Mouse (Mus musculus) heart, adult 11 months (tissue): ENCODE measurements around the gene Sgcg.

ENCODE experiments used
- DNase-seq: peaks from one replicate; pipeline ENCODE4 v3.0.0; 2022

Sgcg gene

DNA sequence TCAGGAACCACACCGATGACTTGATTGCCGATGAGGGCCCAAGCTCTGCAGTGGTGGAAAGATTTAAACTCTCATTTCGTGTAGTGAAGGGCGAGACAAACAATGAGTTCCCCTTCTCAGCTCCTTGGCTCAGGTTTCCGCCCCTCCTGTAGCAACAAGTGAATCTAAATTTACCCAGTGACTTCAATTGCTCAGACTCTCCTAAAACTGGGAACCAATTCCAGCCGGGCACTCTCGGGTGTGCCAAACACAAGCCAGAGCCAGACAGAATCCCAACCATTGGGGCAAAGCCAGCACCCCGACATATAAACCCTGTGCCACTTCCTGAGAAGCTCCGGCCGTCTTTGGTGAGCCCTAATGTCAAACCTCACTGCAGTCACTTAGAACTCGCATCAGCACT is at the start of gene Sgcg:
Gene Sgcg, minus strand, starts transcription at position 139 of the 400 bp plus-strand sequence.
- DNase-seq, result peak; percentile 96

DNA sequence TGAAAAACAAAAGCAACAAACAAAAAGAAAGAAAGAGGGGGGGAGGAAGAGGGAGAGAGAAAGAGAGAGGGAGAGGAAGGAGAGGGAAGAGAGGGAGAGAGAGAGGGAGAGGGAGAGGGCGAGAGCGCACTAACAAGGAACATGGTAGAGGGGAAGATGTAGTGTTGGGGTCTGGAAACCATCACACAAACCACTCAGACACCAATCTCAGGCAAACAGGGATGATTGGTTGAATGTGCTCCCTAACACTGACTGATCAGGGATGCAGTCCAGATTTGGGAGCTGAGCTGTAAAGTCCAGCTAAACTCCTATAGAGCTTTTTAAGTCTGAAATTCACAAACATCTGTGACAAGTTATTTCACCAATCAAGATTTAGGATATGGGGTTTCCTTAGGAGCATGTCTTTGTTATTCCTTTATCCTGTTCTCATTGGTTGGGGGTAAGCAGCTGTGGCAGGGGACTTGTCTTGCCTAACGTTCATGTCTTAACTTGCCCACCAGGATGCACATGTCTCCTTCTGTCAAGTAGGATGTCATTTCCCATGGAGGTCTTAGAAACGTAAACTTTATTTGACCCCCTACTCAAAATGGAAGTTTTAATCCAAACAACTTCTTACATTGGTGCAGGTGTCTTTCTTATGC is 45.8 kb upstream of the Sgcg start:
- DNase-seq, result peak; percentile 24

DNA sequence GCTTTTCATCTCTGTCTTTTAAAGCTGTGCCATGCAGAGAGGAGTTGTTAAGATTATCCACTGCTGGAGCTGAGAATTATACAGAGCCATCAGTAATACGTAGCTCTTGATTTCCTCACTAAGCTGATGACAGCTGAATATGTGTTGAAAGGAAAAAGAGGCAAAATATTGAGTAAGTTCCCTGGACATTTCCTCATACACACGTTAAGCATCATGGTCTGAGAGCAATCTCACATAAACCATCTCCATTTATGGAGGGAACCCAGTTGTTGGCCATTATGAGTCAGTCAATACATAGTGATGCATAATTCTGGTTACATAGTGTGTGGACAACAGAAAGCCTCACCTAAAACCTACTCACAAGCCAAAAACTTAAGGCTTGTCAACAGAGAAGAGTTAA is 44.1 kb upstream of the Sgcg start:
- DNase-seq, result no peak

DNA sequence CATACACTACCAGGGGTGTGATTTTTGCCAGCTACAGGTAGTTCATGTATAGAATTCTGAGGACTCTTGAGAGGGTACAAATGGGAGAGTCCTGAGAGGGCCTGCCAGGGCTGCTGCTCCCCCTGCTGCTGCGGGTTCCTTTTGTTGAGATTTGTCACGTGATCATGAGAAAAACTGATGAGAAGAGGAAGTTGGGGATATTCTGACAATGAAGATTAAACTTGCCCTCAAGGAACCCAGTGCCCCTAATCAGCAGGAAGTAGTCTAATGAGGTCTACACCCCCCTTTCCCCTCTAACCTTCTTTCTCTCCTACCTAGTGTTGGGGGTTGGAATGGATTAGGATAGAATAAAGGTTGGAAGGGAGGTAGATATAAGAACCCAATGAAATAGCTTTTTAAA is 43.0 kb upstream of the Sgcg start:
- peak; percentile 43 for DNase-seq

DNA sequence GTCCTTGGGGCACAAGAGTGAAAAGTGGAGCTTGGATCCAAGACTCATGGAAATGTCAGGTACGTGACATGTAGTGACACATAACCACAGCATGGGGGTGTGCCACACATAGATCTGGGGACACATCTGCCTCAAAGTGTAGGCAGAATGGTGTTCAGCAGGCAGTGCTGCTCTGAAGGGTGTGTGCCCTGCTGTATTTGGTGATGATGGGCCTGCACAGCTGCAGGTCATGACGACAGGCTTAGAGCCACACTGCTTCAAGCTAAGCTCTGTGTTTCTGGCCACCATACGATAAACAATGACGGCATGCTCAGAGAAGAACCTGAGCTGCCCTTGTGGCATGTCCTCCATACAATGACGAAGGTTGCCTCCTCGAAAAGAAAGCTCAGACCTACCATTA is 41.5 kb upstream of the Sgcg start:
- peak; percentile 53 for DNase-seq

DNA sequence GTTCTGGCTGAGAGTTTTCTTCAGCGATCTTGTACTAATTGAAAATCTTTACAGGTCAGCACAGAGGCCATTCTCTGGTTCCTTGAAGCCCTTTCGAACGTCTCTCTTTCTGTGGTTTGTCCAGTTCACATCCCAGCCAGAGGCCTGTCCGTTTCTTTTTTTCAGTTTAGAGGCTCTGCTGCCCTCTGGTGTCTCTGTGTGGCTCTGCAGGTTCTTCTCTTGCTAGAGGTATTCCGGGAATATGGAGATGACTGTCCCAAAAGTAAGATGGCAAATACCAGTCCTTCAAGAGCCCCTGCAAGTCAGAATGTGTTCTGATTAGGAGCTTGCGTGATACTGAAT is 36.4 kb upstream of the Sgcg start:
- peak; percentile 88 for DNase-seq

DNA sequence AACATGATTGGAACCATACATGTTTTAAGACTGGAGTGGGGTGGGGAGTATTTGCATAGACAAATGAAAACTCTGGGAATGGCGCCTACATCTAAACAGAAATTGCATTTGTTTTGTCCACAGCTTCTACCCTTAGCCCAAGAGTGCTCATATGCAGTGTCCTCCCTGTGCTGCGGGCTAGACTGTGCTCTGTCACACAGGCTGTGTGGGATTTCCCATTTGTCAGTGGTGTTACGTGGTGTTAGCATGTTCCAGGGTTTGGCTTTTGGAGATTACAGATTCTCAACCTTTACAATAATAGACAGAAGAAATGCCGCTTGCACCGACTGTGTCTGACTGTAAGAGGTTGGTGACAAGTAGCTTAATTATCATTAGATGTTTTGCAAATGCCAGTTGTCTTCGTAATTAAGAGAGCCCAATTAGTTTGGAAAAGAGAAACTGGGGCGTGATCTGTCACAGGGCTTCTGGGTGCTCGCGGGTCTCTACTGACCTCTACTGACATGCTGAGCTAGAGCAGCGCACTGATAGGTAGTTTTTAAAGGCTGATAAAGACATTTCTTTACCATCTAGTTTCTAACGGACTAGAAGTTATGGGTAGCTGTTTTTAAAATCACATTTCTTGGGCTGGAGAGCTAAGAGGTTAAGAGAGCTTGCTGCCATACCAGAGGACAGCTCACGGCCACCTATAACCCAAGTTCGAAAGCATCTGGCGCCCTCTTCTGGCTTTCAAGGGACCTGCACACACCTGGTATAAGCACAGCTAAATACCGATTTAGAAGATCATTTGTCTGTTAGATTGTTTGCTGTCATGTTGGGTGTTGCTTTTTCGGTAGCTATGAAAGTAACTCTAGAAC is 35.8 kb upstream of the Sgcg start:
- peak; percentile 93 for DNase-seq

DNA sequence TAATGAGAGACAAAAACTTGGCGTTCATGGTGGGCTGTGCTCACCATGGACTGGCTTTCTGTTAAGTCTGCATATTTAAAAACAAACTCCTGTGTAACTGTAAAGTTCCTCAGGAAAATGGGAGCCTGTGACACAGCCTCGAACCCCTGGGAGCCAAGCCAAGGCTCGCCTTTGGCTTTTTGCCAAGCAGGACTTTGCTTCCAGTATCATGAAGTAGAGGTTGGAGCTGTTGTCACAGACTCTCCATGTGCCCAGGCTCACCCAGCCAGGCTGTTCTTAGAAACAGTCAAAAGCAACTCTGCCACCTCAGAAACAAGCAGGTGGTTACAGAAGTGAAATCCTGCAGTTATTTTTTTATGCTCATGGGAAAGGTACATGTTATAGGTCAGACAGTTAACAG is 32.4 kb upstream of the Sgcg start:
- DNase-seq, result peak; percentile 58

DNA sequence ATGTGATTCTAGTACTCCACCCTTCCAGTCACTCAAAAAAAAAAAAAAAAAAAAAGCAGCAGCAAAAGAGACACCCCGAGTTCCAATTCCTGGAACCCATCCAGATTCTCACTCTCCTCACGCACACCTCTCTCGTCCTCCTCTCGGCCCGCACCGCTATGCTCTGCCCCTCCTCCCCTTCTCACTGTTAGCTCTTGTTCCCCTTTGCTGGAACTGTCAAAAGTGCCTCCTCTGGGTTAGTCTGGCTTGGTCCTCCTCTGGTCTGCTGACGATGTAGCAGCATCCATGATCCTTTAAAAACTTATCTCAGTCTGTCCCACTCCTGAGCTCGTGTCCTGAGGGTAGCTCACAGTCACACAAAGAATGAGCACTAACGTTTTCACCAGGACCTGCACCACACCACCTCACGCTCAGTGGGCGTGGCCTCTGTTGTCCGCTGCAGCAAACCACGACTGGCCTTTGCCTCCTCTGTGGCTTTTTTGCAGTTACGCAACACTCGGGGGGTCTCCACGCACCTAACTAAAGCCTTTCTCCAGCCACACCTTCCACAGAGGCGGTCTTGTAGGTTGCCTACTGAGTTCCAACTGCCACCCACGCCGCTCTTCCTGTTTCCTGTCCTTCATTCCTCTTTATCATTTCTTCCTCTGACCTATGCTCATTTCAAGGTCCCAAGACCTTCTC is 30.5 kb upstream of the Sgcg start:
- peak; percentile 70 for DNase-seq

DNA sequence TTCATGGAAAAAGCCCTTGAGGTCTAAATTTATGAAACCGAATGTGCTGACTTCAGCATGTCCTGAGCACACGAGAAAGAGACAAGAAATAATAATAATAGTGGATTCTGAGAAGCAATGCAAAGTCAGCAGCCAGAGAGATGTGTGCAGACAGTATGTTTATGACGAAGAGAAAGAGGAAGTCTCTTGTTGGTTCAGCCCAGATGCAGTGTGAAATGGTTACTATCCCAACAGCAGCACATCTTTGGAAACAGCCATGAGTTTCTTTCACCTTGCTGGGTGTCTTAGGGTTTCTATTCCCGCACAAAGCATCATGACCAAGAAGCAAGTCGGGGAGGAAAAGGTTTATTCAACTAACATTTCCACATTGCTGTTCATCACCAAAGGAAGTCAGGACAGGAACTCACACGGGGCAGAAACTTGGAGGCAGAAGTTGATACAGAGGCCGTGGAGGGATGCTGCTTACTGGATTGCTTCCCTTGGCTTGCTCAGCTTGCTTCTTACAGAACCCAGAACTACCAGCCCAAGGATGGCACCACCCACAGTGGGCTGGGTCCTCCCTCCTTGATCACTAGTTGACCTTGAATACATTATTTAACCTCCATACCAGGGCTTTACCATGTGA is 20.5 kb upstream of the Sgcg start:
- peak; percentile 91 for DNase-seq

DNA sequence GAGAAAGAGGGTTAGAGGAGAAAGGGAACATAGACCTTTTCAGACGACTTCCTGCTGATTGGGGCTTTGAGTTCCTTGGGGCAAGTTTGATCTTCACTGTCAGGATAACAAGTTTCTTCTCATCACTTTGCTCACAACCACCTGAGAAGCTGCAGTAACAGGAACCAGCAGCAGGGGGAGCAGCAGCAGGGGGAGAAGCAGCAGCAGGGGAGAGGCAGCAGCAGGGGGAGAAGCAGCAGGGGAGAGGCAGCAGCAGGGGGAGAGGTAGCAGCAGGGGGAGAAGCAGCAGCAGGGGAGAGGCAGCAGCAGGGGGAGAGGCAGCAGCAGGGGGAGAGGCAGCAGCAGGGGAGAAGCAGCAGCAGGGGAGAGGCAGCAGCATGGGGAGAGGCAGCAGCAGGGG is 19.0 kb upstream of the Sgcg start:
- peak; percentile 79 for DNase-seq

DNA sequence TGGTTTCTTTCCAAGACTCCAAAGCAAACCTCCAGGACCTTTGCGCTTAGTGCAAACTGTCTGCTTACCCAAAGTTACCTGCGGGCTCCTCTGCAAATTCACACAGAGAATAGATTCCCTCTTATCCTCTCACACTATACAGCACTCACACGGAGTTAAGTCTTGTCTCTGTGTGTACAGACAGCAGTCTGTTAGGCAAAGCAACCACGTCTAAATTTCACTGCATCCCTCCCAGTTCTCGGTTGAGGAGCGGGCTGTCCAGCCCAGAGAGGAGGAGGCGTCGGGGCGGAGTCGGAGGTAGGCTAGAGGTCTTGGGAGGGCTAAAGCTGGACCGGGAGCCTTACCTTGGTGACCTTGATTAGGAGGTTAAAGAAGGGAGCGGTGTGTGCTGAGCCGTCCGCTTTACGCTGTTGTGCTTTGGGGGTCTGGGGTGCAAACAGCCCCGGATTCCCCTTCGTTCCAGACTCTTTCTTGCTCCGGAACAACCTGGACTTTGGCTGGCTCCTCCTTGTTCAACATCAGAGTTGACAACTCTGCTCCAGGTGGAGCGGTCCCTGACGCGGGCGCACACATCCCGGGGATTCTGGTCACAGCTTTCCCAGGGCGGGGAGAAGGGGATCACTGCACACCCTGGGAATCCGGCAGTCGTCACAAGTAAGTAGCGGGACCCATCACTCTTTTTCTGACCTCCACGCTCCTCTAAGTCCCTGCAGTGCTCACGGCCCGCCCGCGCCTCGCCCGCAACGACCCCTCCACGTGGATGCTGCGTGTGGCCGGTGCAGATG is 16.3 kb upstream of the Sgcg start:
- peak; percentile 80 for DNase-seq

DNA sequence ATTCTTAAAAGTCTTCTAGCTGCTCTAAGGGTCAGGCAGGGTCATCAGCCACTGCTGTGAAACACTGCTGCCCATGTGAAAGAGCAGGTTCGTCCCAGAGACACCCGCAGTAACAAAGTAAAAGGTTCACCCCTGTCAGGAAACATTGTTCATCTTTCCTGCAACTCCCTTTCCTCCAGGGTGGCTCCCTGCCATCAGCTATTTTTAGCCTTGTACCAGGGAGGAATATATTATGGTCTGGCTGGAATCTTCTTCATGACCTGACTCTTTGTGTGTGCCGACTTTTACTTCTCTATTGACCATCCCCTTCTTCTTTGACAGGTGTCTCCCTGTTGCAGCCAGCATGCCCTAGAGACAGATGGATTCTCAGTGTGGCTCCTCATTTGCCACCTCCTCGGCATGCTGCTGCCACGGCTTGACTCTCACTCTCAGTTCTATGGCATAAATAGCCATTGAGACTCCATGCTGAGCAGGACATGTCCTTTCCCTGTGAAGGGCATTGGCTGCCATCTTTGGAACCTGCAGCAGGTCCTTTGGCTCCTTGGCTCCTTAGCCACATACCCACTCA is 9.7 kb upstream of the Sgcg start:
- peak; percentile 90 for DNase-seq

DNA sequence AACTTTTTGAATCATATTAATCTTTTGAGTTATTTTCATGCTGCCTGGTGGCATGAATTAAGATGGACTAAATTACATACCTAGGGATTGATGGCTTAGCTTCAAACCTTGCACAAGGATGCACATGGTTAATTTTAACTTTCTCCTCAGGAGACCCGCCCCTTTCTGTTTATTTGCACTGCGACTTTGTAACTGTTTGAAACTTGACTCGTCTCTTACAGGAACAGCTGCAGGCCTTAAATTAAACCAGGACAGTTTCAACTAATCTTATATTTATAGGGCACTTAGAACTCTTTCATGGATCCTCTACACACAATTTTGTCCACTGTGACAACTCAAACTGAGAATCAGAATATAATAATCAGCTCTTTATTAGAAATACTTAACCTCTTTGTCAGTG is 794 bp upstream of the Sgcg start:
- DNase-seq, result no peak

DNA sequence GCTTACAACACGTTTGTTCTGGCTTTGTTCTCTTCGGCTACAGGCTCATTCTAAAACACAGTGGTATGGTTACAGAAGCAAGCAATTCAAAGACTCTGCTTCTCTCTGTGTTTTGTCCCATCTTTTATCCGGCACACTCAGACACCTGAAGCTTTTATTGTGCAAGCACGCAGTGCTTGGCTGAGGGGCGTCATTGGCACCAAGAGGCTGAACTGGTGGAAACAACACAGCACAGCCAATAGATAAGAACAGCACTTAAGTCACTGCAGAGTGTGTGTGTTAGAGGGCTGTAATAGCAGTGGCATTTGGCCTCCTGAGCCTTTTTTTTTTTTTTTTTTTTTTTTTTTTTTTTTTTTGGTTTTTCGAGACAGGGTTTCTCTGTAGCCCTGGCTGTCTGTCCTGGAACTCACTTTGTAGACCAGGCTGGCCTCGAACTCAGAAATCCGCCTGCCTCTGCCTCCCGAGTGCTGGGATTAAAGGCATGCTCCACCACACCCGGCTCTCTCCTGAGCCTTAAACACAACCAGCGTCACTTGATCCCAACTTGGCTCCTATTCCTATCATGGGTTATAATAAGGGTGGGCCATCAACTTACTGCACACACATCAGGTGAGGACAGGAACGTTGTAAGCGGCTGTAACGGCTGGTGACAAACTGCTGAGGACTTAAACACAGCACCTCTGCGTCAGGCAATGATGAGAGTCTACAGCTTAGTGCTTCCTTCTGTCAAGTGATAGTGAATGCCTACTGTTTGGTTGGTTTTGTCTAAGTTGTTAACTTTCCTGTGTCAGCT is 5.5 kb downstream of the Sgcg start:
- DNase-seq, result peak; percentile 95

DNA sequence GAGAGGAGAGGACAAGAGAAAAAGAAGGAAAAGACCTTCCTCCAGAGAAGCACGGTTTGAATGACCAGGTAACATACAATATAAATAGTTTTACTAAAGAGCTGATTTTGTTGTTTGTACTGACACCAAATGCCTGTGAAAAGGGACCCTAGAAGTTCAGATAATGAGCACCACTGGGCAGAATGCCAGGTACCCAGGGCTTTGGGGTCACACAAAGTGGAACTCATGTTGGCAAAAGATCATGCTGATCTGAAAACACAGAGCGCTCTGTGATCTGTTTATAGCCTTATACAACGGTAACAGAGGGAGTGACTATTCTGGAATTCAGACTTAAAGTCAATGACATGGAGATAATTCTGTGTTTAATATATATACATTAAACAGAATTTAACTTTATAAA is 11.8 kb downstream of the Sgcg start:
- peak; percentile 68 for DNase-seq

DNA sequence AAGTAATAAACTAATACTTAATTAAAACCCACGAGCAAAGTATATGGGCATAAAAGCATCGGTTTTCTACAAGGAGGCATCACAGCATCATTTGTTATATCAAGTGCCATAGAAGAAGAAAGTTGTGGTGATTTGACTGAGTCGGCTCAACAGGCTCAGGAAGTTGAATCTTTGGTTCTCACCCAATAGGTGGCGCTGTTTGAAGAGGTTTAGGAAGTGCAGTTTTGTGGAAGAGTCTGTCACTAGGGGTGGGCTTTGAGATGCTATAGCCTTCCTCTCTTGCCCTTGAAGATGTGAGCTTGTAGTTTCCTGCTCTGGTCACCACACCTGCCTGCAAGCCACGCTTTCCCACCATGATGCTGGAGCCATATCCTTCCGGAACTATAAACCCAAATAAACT is 15.7 kb downstream of the Sgcg start:
- no peak for DNase-seq

DNA sequence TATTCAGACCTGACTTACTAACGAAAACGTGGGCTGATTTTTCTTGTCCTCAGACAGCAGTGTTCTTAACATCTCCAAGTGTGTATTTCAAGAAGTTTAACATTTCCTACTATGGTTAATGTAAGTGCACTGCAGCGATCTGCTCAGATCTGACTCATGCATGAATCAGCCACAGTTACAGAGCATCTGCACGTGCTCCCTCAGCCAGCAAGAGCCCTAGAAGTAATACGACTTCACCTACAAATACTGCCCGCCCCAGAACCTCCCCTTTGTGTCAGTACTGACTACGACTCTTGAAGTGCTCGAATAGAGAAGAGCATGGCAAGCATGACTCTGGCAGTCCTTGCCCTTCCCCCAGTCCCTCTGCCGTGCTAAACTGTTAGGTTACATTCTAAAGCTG is 19.5 kb downstream of the Sgcg start:
- DNase-seq, result no peak

DNA sequence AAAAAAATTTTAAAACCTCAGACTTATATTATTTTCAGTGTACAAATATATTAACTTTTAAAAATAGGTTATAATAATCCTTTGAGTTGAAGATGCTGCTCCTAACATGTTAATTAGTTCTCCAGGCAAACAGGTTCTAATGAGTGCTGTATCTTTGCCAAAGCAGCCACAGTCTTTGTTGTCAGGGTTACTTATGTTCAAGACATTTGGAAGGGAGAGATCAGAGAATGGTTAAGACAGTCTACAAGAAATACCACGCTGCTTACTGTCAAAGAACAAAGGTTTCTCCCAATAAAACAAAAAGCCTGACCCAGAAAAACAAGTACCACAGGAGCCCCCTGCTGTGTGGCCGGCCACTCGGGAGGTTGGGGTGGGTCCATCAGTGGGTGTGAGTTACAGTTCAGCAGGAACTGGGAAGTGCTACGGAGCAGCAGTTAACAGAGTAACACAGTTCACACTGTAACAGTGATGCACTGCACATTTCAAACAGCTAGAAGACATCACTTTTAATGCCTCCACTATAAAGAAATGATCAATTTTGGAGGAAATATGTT is 21.1 kb downstream of the Sgcg start:
- DNase-seq, result peak; percentile 54

DNA sequence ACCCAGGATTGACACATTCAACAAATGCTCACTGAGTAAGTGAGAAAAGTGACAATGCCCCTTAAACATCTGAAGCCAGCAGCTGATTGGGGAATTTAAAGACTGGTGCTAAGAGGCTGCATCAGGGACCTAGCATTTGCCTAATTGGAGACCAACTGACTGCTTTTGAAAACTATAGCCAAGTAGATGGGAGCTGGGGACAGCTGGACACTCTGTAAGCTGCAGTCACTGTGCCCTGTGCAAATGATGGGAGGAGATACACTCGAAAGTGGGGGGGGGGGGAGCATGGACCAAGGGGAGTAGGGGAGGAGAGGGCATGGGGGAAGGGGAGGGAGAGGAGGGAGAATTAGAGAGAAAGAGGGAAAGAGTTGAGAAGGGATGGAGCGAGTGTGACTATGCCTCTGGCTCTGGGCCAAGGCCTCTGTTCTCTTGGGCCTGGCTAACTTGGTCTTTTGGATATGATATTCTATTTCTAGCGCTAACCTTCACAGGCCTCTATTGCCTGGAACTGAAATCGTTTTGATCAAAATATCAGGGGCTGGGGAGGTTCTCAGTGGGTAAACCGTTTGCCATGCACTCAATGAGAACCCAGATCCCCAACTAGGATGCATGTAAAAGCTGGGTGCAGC is 22.3 kb downstream of the Sgcg start:
- peak; percentile 81 for DNase-seq
